In genomic region chr2:38658338-38658836, GRCm38 (mm10) we compare ENCODE assay signal across 7 mouse cellular contexts. TPM values are rescaled to one million over a fixed set of nuclear protein-coding genes. Genes with fewer than 3 reads are reported as not detected.
DNase-seq lines count a peak whose midpoint lies in the region.

No protein-coding gene starts in this region.

- DNase-seq in adrenal gland, adult (ENCODE audit: inconsistent age in 2 of 2, low spot score in 1 of 2), result peak; percentile 82 to 94
- peak; percentile 68 to 87 for DNase-seq in cerebellum, postnatal 4 days (ENCODE audit: low spot score in 2 of 2)
- DNase-seq in gastrocnemius, postnatal 10 days, result peak; percentile 87
- peak; percentile 40 for DNase-seq in induced T-regulatory cell, adult 2 months (ENCODE audit: low read depth)
- peak; percentile 68 to 77 for DNase-seq in left cerebral cortex, postnatal 25 days (ENCODE audit: low spot score in 2 of 2)
- DNase-seq in mesoderm, embryonic 11.5 days (ENCODE audit: low read depth, low spot score), result peak; percentile 72
- DNase-seq in right cerebral cortex, postnatal 4 days, result peak; percentile 85

- intact Hi-C loops in left cerebral cortex, postnatal 25 days (cut with DNase I), result loop anchor here (1.0 to 10.0 kb wide), 3 partner anchors 12 to 734 kb away; no protein-coding TSS in a partner anchor

RNA-seq across cellular contexts. Expression of gene Psmb7, which starts 14.5 kb away (rescaled TPM):
- total RNA-seq in gastrocnemius, postnatal 10 days (2021), result 100 to 1,000 TPM; 278 to 306 TPM
- total RNA-seq in left cerebral cortex, postnatal 25 days (2021), result 100 to 1,000 TPM; 213 to 217 TPM

RNA-seq across cellular contexts. Expression of gene Nr5a1, which starts 56.0 kb away (rescaled TPM):
- total RNA-seq in gastrocnemius, postnatal 10 days (2021), result not detected
- not detected for total RNA-seq in left cerebral cortex, postnatal 25 days (2021)

Comparison
In these comparisons a context has a peak if more than half of its experiments do, and no peak if none do; other contexts are left out.
1. Peak in every context shown above with its lines: DNase-seq.